Mouse (Mus musculus): ENCODE measurements around the gene Olfr250.
"Not testable (repeated sequence)": the region's sequence is repeated elsewhere in the genome, so short reads cannot be mapped to it uniquely, and the experiment has no call there.

DNA sequence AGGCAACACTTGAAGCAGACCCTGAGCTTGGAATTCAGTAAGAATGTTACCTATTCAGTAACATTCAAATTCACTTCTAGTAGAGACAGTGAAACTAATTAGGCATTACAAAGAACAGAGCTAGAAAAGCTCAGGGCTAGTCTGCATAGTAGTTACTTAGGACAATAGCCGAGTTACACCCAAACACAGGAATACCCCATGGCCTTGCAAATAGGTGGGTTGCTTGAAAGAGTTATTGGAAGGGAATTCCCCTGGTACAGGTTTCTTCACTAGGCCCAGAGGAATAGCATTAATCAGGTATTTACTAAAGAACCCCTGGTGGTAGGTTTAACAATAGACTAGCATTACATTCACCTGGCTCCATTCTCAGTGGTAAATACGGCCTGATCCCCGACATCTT, 40.8 kb downstream of the Olfr250 start:
- TF ChIP-seq CTCF (IDR thresholded peaks at IDR 0.05); POLR2A (IDR thresholded peaks at IDR 0.05; ENCODE audit: insufficient read depth, low read depth, low read length); EP300 (IDR thresholded peaks at IDR 0.05; ENCODE audit: insufficient read depth, low read depth, low read length): not testable (repeated sequence)

Measured in heart, adult 2 months (tissue).